Mouse (Mus musculus) urinary bladder, adult 18-20 months (tissue): ENCODE results near the gene Caap1.

Experiments
- DNase-seq, 2 experiments: peaks; one replicate each; pipeline ENCODE4 v3.0.0; 2022; ENCODE audit warnings: low spot score in 2 of 2, mixed read lengths in 2 of 2

Gene Caap1

DNA sequence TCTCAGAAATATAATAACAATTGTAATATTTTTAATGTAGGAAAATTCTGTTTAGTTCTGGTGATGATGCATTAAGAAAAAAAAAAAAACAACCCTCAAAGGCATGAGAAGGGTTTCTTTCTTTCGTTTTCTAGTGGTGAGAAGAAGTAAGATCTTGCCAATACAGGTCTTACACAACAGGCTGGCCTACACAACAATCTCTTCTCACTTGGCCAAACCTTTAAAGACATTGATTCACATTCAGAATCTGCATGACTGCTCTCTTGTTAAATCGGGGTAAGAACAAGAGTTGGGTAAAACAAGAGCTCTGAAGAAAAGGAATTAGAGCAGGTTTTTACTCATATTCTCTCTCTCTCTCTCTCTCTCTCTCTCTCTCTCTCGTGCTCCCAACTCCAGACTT, 41.2 kb downstream of the Caap1 start:
- DNase-seq = no peak

DNA sequence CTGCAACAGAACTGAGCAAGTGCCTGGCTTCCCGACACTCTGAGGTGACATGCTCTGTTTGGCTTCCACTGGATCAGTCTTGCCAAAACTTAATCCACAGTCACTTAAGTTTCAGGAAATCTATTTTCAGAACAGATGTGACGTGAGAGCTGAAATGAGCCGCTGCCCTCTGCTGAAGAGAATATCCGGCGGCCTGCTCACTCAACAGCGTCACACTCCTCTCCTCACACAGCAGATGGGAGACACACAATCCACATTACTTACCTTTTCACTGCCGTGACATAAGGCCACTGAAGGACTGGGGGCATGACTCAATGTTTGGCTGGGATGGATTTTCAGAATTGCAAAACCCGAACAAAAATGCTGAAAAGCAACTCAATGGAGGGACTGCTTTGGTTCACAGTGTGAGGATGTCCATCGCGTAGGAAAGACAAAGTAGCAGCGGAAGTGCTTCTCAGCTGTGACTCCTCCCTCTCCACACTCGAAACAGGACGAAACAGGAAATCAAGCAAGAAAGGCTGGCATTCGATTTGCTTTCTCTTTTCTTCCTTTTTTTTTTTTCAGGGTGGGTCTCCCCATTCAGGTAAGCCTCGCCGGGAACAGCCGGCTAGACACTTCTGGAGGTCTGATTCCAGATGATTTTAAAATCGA, 79.7 kb downstream of the Caap1 start:
- DNase-seq = no peak

- no peak for DNase-seq
These were observed 83.3 kb downstream of the Caap1 start for GRCm38 (mm10) chr4:94473286-94473685.

DNA sequence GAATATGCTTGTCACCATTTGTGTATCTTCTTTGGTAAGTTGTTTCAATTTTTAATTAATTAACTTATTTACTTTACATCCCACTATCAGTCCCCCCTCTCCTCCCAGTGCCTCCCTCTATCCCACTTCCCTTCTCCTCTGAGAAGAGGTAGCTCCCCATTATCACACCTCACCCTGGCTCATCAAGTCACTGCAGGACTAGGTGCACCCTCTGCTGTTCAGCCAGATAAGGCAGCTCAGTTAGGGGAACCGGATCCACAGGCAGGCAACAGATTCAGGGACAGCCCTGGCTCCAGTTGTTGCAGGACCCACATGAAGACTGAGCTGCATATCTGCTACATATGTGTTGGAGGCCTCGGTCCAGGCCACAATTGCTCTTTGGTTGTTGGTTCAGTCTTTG, 97.2 kb downstream of the Caap1 start:
- DNase-seq = no peak

GRCm38 (mm10) chr4:94454857-94455256, 101.7 kb downstream of the Caap1 start:
- no peak for DNase-seq
